Mouse (Mus musculus) embryonic fibroblast, embryonic 13.5 days (primary cell): ENCODE data around the gene Olfr58. TPM values are rescaled to one million over a fixed set of nuclear protein-coding genes. Genes with fewer than 3 reads are reported as not detected.
"Not testable (repeated sequence)": the region's sequence is repeated elsewhere in the genome, so short reads cannot be mapped to it uniquely, and the experiment has no call there.

Source experiments
- H3K27ac ChIP-seq: 2 replicates; pipeline ENCODE4 v1.5.1; 2012; ENCODE audit warnings: low read length, control low read depth, inconsistent platforms; ENCODE audit not compliant: insufficient read depth
- H3K4me1 ChIP-seq: 2 replicates; pipeline ENCODE4 v1.6.1; 2011; ENCODE audit warnings: low read length; ENCODE audit not compliant: control insufficient read depth, insufficient read depth
- H3K4me3 ChIP-seq: 2 replicates; pipeline ENCODE4 v1.5.1; 2011; ENCODE audit warnings: mild to moderate bottlenecking, control low read depth, low read length; ENCODE audit not compliant: insufficient read depth
- CTCF ChIP-seq: IDR thresholded peaks from 2 replicates; pipeline ENCODE4 v1.5.1; 2011; ENCODE audit warnings: mild to moderate bottlenecking, control low read depth, low read length, moderate library complexity, borderline replicate concordance; ENCODE audit not compliant: insufficient read depth
- POLR2A ChIP-seq: IDR thresholded peaks from 2 replicates; pipeline ENCODE4 v1.6.1; 2011; ENCODE audit warnings: low read depth, mild to moderate bottlenecking, control low read depth, low read length, moderate library complexity
- polyA plus RNA-seq: library from polyadenylated mRNA; stranded (reverse); fragments of >200 nt; gene quantifications from 2 replicates; pipeline ENCODE4 v1.2.4, GENCODE M21; 2011; ENCODE audit warnings: low read depth; ENCODE audit not compliant: missing spikeins, insufficient read length

Gene Olfr58
- polyA plus RNA-seq: not detected in 2 replicates

DNA sequence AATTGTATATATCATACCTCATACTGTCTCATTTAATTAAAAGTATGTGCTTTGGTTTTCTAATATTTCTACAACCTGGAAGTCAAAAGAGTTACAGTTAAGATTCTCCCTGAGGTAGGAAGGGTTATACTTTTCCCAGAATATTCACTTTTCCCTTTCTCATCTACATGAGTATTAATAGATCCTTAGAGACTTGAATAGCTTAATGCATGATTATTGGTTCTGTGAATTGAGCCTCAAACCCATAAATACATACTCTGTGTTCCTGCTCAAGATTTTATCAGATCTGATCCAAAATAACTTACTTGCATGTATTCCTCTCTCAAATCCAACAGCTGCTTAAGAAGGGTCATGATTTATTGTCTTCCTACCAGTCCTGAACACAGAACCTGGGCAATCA lies at the start of gene Olfr58:
TSS of gene Olfr58 (plus strand) at position 301 of the 400 bp plus-strand sequence.
- H3K27ac ChIP-seq: no peak within 1 kb of the TSS
- TF ChIP-seq CTCF: no peak
- TF ChIP-seq POLR2A: no peak
- H3K4me1 ChIP-seq: no peaks in the 10 kb centered on the region
- no peak within 1 kb of the TSS for H3K4me3 ChIP-seq

DNA sequence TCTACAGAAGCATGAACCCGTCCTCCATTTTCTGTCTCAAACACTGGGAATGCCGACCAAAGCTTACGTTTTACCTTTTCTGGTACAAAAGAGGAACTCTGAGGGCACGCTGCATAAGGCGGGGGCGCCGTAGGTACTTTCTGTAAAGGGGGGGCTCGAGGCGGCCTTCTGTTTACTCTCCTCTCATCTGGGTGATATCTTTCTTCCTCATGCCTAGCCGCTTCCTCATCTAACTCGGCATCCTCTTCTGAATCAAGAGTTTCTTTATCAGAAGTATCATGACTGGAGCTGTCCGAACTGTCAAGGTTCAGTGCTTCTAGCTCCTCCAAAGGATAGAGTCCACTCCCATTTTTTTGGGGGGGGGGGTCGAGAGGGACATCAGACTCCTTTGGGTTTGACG lies 10.9 kb upstream of the Olfr58 start:
- Histone ChIP-seq H3K4me1 (no peaks in the 10 kb centered on the region), H3K4me3 (no peak overlapping the region), H3K27ac (no peak overlapping the region)
- TF ChIP-seq POLR2A (no peak), CTCF (no peak)

DNA sequence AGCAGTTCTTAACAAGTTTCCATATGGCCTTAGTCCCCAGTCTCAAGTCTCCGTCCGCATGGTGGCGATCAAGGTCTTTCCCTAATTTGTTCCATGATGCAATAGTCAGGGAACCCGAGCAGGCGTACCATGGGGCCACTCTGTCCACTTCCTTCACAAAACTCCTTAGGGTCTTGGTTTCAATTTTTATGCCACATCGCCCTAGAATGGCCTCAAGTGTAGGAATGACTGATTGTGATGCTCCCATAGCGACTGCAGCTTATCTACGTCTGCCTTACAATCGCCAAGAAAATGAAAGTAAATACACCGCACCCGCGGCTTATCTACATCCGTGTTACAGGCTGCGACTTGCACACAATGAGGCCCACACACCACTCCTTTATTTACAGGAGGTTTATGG lies 10.4 kb upstream of the Olfr58 start:
- Histone ChIP-seq H3K4me3 (no peak overlapping the region), H3K4me1 (no peaks in the 10 kb centered on the region), H3K27ac (no peak overlapping the region)
- TF ChIP-seq CTCF (no peak), POLR2A (no peak)

DNA sequence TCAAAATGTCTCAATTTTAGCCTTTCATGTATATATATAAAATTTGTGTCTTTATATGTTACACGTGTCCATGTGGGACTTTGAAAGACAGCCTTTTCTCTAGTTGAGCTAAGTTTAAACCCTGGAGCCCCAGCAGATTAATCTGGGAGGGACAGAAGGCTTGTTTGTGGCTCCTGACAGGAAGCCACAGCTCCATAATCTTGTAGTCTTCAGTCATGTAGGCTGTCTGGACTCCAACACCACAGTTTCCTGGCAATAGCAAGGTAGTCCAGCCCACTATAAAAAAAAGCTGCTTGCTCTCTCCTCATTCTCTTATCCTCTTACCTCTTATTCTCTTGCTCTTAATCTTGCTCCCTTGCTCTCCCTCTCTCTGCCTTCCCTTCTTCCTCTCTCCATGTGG lies 22.9 kb downstream of the Olfr58 start:
- no peak for TF ChIP-seq CTCF
- no peak for TF ChIP-seq POLR2A
- H3K27ac ChIP-seq: no peak overlapping the region
- no peak overlapping the region for H3K4me3 ChIP-seq
- H3K4me1 ChIP-seq: no peaks in the 10 kb centered on the region

DNA sequence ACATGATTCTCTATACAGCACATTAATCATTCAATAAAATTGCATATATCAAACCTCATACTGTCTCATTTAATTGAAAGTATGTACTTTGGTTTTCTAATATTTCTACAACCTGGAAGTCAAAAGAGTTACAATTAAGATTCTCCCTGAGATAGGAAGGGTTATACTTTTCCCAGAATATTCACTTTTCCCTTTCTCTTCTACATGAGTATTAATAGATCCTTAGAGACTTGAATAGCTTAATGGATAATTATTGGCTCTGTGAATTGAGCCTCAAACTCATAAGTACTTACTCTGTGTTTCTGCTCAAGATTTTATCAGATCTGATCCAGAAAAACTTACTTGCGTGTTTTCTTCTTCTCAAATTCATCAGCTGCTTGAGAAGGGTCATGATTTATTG lies 24.5 kb downstream of the Olfr58 start, which contains the start of gene Olfr859:
TSS of gene Olfr859 (plus strand) at position 301 of the 400 bp plus-strand sequence.
- not testable (repeated sequence) for H3K27ac ChIP-seq, H3K4me3 ChIP-seq, H3K4me1 ChIP-seq

Other genes with a start within 250 kb of the Olfr58 start
- gene Olfr853, start 239.2 kb upstream of the Olfr58 start, polyA plus RNA-seq: not detected in 2 replicates
- gene Olfr854, start 212.9 kb upstream of the Olfr58 start, polyA plus RNA-seq: not detected in 2 replicates
- not detected in 2 replicates for gene Olfr855, start 197.7 kb upstream of the Olfr58 start, polyA plus RNA-seq
- gene Zfp317, start 158.2 kb upstream of the Olfr58 start, polyA plus RNA-seq: 28.3 and 28.8 TPM in 2 replicates
- not detected in 2 replicates for gene Olfr857, start 70.8 kb upstream of the Olfr58 start, polyA plus RNA-seq
- not detected in 2 replicates for gene Olfr859, start 24.6 kb downstream of the Olfr58 start, polyA plus RNA-seq
- gene Olfr860, start 69.5 kb downstream of the Olfr58 start, polyA plus RNA-seq: not detected in 2 replicates
- not detected in 2 replicates for gene Olfr862, start 107.7 kb downstream of the Olfr58 start, polyA plus RNA-seq
- 0.09 TPM in 1 of 2 replicates, not detected in the other for gene Olfr77, start 136.6 kb downstream of the Olfr58 start, polyA plus RNA-seq
- not detected in 2 replicates for gene Olfr866, start 247.8 kb downstream of the Olfr58 start, polyA plus RNA-seq